In genomic region chr16:33049809-33050208, GRCm38 (mm10) we compare ENCODE assay signal across 26 mouse cellular contexts. TPM values are rescaled to one million over a fixed set of nuclear protein-coding genes. Genes with fewer than 3 reads are reported as not detected.
DNase-seq lines count a peak whose midpoint lies in the region; TF ChIP-seq lines count a peak whose summit lies in the region.
"Had no signal": no experiment of that assay in that cellular context is flagged by ENCODE, and none has a peak within 500 bp of the region (broad histone marks: within the 10 kb centered on the region; RNA-seq: fewer than 3 reads in every experiment).

No protein-coding gene starts in this region.

- H3K4me1 ChIP-seq in ES-Bruce4 (ENCODE audit: control insufficient read depth, insufficient read depth, low read length), result no peaks in the 10 kb centered on the region
- 0 out of 4 replicates have a peak, but pooled peaks cover 0 to 3% of the 10 kb centered on the region in 2 experiments for H3K4me1 ChIP-seq in MEL (ENCODE audit: control insufficient read depth in 1 of 2, insufficient read depth in 2 of 2, low read length in 2 of 2)
- H3K4me1 ChIP-seq: embryonic facial prominence, embryonic 10.5 days; embryonic facial prominence, embryonic 13.5 days; heart, embryonic 10.5 days; heart, embryonic 13.5 days had no signal

- H3K4me3 ChIP-seq in ES-Bruce4 (ENCODE audit: low read depth, low read length), result 0 out of 2 replicates have a peak overlapping the region, but pooled peaks have one; percentile 15
- H3K4me3 ChIP-seq in MEL (ENCODE audit: control insufficient read depth in 1 of 2, insufficient read depth in 1 of 2, low read depth in 2 of 2, low read length in 2 of 2), result peak overlapping the region; percentile 55 to 73
- H3K4me3 ChIP-seq: embryonic facial prominence, embryonic 10.5 days; embryonic facial prominence, embryonic 13.5 days; erythroblast, embryonic 14.5 days; heart, adult 2 months; heart, embryonic 10.5 days; heart, embryonic 13.5 days had no signal

- 0 out of 2 replicates have a peak, but pooled peaks cover 2% of the 10 kb centered on the region for H3K79me2 ChIP-seq in MEL (ENCODE audit: control insufficient read depth, insufficient read depth, low read length, poor library complexity)

- no peak for TF ChIP-seq CTCF in ES-Bruce4 (IDR thresholded peaks at IDR 0.05; ENCODE audit: low read depth, low read length)
- no peak for TF ChIP-seq CTCF in MEL (IDR thresholded peaks at IDR 0.05 in 2 of 3, conservative IDR thresholded peaks at IDR 0.05 in 1 of 3; ENCODE audit: control insufficient read depth in 1 of 3, insufficient read depth in 1 of 3, low read depth in 2 of 3, low read length in 3 of 3, poor library complexity in 1 of 3, severe bottlenecking in 1 of 3)

- no peak for TF ChIP-seq RAD21 in MEL (IDR thresholded peaks at IDR 0.05; ENCODE audit: low read depth, low read length)

- TF ChIP-seq EP300 in ES-Bruce4 (IDR thresholded peaks at IDR 0.05; ENCODE audit: insufficient read depth, low read depth, low read length) (no peak), MEL (IDR thresholded peaks at IDR 0.05; ENCODE audit: low read depth in 1 of 2, low read length in 2 of 2) (peak in 1 of 2 experiments; percentile 26; a peak in 1 of 4 replicates)

- no peaks in the 10 kb centered on the region for H3K36me3 ChIP-seq in ES-Bruce4 (ENCODE audit: control insufficient read depth, insufficient read depth, low read length, poor library complexity, severe bottlenecking)
- H3K36me3 ChIP-seq in MEL (ENCODE audit: control insufficient read depth in 1 of 2, insufficient read depth in 2 of 2, low read length in 2 of 2), result peaks cover 0 to 4% of the 10 kb centered on the region in 2 experiments; a peak in 1 of 4 replicates
- H3K36me3 ChIP-seq: embryonic facial prominence, embryonic 13.5 days; heart, embryonic 10.5 days; heart, embryonic 13.5 days had no signal

- DNase-seq in MEL (ENCODE audit: low read depth, low spot score) (peak; percentile 88), ZHBTc4 (ENCODE audit: low read depth, low spot score) (peak; percentile 26)
- no peak for DNase-seq in natural killer cell, adult 2 months (ENCODE audit: low spot score in 2 of 2)
- no peak for DNase-seq in urinary bladder, postnatal 25 days (ENCODE audit: low spot score)
- no peak for DNase-seq in lung, adult 18-20 months
- DNase-seq: adrenal gland, adult 8-10 months; adrenal gland, postnatal 25 days; cerebellum, adult 11-12 months; cerebellum, adult 8-10 months; cerebellum, postnatal 10 days; cerebellum, postnatal 36 days; embryo, embryonic 11 days; forebrain, postnatal 0 days; gastrocnemius, postnatal 25 days; heart, adult 2 months; heart, postnatal 14 days; heart, postnatal 4 days had no signal

- TF ChIP-seq POLR2A in ES-Bruce4 (IDR thresholded peaks at IDR 0.05; ENCODE audit: insufficient read depth, low read length) (no peak), MEL (IDR thresholded peaks at IDR 0.05; ENCODE audit: control insufficient read depth in 1 of 2, insufficient read depth in 1 of 2, low read depth in 1 of 2, low read length in 2 of 2, poor library complexity in 1 of 2) (peak; percentile 27 to 65; a peak in 2 of 4 replicates)

- no peaks in the 10 kb centered on the region for H3K9me3 ChIP-seq in ES-Bruce4 (replicated peaks; ENCODE audit: control insufficient read depth, insufficient read depth, low read length, poor library complexity, severe bottlenecking)
- no peaks in the 10 kb centered on the region for H3K9me3 ChIP-seq in MEL (replicated peaks; ENCODE audit: insufficient read depth, low read length)
- H3K9me3 ChIP-seq: embryonic facial prominence, embryonic 10.5 days; embryonic facial prominence, embryonic 13.5 days; heart, embryonic 10.5 days; heart, embryonic 13.5 days had no signal

- H3K27ac ChIP-seq in ES-Bruce4 (ENCODE audit: insufficient read depth, low read length), result no peak overlapping the region
- peak overlapping the region; percentile 30; the same call in 1 of the 2 replicates for H3K27ac ChIP-seq in MEL (ENCODE audit: control insufficient read depth, low read depth, low read length)
- H3K27ac ChIP-seq: embryonic facial prominence, embryonic 10.5 days; embryonic facial prominence, embryonic 13.5 days; heart, adult 2 months; heart, embryonic 10.5 days; heart, embryonic 13.5 days; hindbrain, embryonic 14.5 days; hindbrain, postnatal 0 days had no signal

- H3K27me3 ChIP-seq in ES-Bruce4 (ENCODE audit: control insufficient read depth, insufficient read depth, low read length, poor library complexity, severe bottlenecking) (no peaks in the 10 kb centered on the region), MEL (ENCODE audit: control insufficient read depth in 1 of 2, insufficient read depth in 2 of 2, low read length in 2 of 2) (no peaks in the 10 kb centered on the region)
- H3K27me3 ChIP-seq: embryonic facial prominence, embryonic 13.5 days; heart, embryonic 13.5 days; Patski had no signal

- H3K9ac ChIP-seq in ES-Bruce4 (ENCODE audit: low read depth, poor library complexity, severe bottlenecking) (no peak overlapping the region), MEL (ENCODE audit: control insufficient read depth, low read depth, low read length, poor library complexity, severe bottlenecking) (peak overlapping the region; percentile 67)
- H3K9ac ChIP-seq: embryonic facial prominence, embryonic 13.5 days; forebrain, postnatal 0 days; heart, embryonic 13.5 days; hindbrain, embryonic 14.5 days had no signal

TF ChIP-seq in MEL, 35 proteins besides CTCF, POLR2A, EP300 and RAD21:
- TF ChIP-seq SIN3A (IDR thresholded peaks at IDR 0.05; ENCODE audit: low read length), result peak; percentile 94
- TF ChIP-seq NRF1 (IDR thresholded peaks at IDR 0.05; ENCODE audit: insufficient read depth, low read depth, low read length, poor library complexity, severe bottlenecking), result no peak
- TF ChIP-seq MXI1 (IDR thresholded peaks at IDR 0.05; ENCODE audit: low read depth, low read length), result peak; percentile 77
- TF ChIP-seq ZC3H11A (IDR thresholded peaks at IDR 0.05; ENCODE audit: low read depth, low read length), result no peak
- TF ChIP-seq ELF1 (IDR thresholded peaks at IDR 0.05; ENCODE audit: low read depth, low read length), result peak; percentile 59
- no peak for TF ChIP-seq USF1 (IDR thresholded peaks at IDR 0.05; ENCODE audit: low read depth, low read length)
- no peak; the same call in 1 of the 2 replicates for TF ChIP-seq ETS1 (IDR thresholded peaks at IDR 0.05; ENCODE audit: low read depth, low read length)
- TF ChIP-seq MYC (IDR thresholded peaks at IDR 0.05; ENCODE audit: low read depth, low read length), result 0 out of 2 replicates have a peak, but pooled peaks have one; percentile 42
- no peak for TF ChIP-seq MEF2A (IDR thresholded peaks at IDR 0.05; ENCODE audit: extremely low read depth, insufficient replicate concordance, low read depth, low read length, poor library complexity, severe bottlenecking)
- TF ChIP-seq TCF12 (IDR thresholded peaks at IDR 0.05; ENCODE audit: low read depth, low read length), result no peak
- peak; percentile 74 for TF ChIP-seq HCFC1 (IDR thresholded peaks at IDR 0.05; ENCODE audit: low read depth, low read length)
- TF ChIP-seq KAT2A (conservative IDR thresholded peaks at IDR 0.05; ENCODE audit: low read depth, low read length), result no peak
- no peak for TF ChIP-seq USF2 (IDR thresholded peaks at IDR 0.05; ENCODE audit: borderline replicate concordance in 1 of 2, insufficient read depth in 1 of 2, low read depth in 1 of 2, low read length in 2 of 2)
- peak; percentile 67 for TF ChIP-seq NELFE (IDR thresholded peaks at IDR 0.05; ENCODE audit: low read depth, low read length)
- no peak for TF ChIP-seq BHLHE40 (IDR thresholded peaks at IDR 0.05; ENCODE audit: borderline replicate concordance, low read depth, low read length)
- TF ChIP-seq ZMIZ1 (IDR thresholded peaks at IDR 0.05; ENCODE audit: low read depth, low read length), result peak; percentile 40; the same call in 1 of the 2 replicates
- no peak for TF ChIP-seq GABPA (IDR thresholded peaks at IDR 0.05; ENCODE audit: low read depth, low read length)
- no peak for TF ChIP-seq ZKSCAN1 (IDR thresholded peaks at IDR 0.05; ENCODE audit: low read depth, low read length)
- peak; percentile 42; the same call in 1 of the 2 replicates for TF ChIP-seq GATA1 (IDR thresholded peaks at IDR 0.05; ENCODE audit: low read depth, low read length)
- no peak for TF ChIP-seq TAL1 (IDR thresholded peaks at IDR 0.05; ENCODE audit: low read length)
- no peak for TF ChIP-seq MAZ (IDR thresholded peaks at IDR 0.05; ENCODE audit: low read depth, low read length)
- TF ChIP-seq RCOR1 (IDR thresholded peaks at IDR 0.05; ENCODE audit: low read depth, low read length), result no peak

RNA-seq across cellular contexts. Expression of gene Iqcg, which starts 6.2 kb away (rescaled TPM):
- 18.0 and 19.8 TPM in 2 replicates for polyA plus RNA-seq in ES-Bruce4 (2011; ENCODE audit: insufficient read depth, insufficient read length, low read depth, missing spikeins)
- 13.6 and 15.0 TPM in 2 replicates for total RNA-seq in MEL (2012; rRNA removed)
- polyA plus RNA-seq in MEL (2012; ENCODE audit: insufficient read depth in 1 of 2, insufficient read length in 2 of 2, low read depth in 1 of 2, low replicate concordance in 2 of 2, missing spikeins in 1 of 2), result 10 to 100 TPM in 1 of 2 experiments, not detected in 1; 40.4 TPM

RNA-seq across cellular contexts. Expression of gene Rpl35a, which starts 6.4 kb away (rescaled TPM):
- 1,375 and 1,499 TPM in 2 replicates for polyA plus RNA-seq in ES-Bruce4 (2011; ENCODE audit: insufficient read depth, insufficient read length, low read depth, missing spikeins)
- total RNA-seq in MEL (2012; rRNA removed), result 2,034 and 2,314 TPM in 2 replicates
- polyA plus RNA-seq in MEL (2012; ENCODE audit: insufficient read depth in 1 of 2, insufficient read length in 2 of 2, low read depth in 1 of 2, low replicate concordance in 2 of 2, missing spikeins in 1 of 2), result 1,000 to 10,000 TPM in 1 of 2 experiments, not detected in 1; 1,572 TPM

RNA-seq across cellular contexts. Expression of gene Lmln, which starts 12.5 kb away (rescaled TPM):
- polyA plus RNA-seq in ES-Bruce4 (2011; ENCODE audit: insufficient read depth, insufficient read length, low read depth, missing spikeins), result 3.2 and 5.4 TPM in 2 replicates
- total RNA-seq in MEL (2012; rRNA removed), result 2.0 and 2.7 TPM in 2 replicates
- polyA plus RNA-seq in MEL (2012; ENCODE audit: insufficient read depth in 1 of 2, insufficient read length in 2 of 2, low read depth in 1 of 2, low replicate concordance in 2 of 2, missing spikeins in 1 of 2), result 1 to 10 TPM in 1 of 2 experiments, not detected in 1; 3.8 TPM

Comparison
In these comparisons a context has a peak if more than half of its experiments do, and no peak if none do; other contexts are left out.
1. DNase-seq: peak in MEL (single experiment) and ZHBTc4 (single experiment); none in natural killer cell, adult 2 months (0 of 2), urinary bladder, postnatal 25 days (single experiment) and lung, adult 18-20 months (0 of 2).